Mouse (Mus musculus) neutrophil, adult 65 days (primary cell): ENCODE measurements around the gene Syt15. TPM values are rescaled to one million over a fixed set of nuclear protein-coding genes. Genes with fewer than 3 reads are reported as not detected.

Experiments
- total RNA-seq: library from RNA; stranded (reverse); gene quantifications from 2 replicates; pipeline ENCODE4 v1.2.4, GENCODE M21; 2023

Gene Syt15
- total RNA-seq: not detected in 2 replicates

DNA sequence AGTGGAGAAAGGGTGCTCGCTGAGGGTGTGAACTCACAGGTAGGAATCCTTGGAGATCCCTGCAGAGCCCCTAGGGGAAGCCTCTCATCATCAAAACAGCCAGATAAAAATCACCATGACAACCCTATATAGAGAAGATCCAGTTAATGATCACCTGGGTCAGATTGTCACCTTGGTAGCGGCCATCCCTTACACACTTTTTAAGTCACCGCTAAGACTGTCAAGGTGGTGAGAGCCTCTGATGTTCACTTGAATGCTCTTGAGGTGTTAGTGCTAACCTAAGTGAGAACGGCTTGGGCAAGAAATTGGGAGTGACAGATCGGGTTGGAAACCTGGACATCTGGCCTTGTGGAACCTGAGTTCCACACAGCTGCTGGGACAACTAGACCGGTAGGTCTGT lies at the start of gene Syt15:
TSS of gene Syt15 (plus strand) at position 301 of the 400 bp plus-strand sequence.

DNA sequence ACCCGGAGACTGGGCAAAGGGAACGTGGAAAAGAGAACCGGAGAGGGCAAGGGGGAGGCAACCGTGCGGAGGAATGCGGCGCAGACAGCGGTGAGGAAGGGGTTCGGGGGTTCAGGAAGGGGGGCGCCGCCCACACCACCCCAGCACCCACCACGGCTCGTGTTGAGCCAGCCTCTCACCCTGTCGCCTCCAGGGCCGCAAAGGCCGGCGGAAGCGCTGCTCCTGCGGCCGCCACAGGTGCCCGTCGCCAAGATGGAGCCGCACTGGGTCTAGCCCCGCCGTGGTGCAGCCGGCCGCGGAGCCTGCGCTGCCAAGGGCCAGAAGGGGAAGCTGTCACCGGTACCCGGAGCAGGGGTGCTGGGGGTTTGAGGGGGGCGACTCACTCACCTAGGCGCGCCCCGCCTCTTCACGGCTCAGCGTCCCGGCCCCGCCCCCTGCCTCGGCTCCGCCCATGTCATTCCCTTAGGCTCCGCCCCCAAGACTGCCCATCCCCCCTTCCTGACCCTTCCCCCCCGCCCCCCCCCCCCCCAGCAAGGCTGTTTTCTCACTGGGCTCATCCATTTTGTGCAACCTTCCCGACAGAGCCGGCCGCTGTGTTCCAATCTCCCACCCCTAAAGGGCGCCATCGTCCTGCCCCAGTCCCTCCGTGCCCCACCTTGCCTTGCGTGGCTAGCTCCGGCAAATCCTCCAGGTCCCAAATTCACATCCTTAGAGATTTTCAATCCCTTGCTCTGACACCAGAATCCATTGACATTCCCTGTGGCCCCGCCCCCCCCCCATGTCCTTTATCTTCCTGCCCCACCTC lies 18.0 kb upstream of the Syt15 start, which contains the start of gene Gprin2:
TSS of gene Gprin2 (minus strand) at position 423 of the 805 bp plus-strand sequence.

Other genes starting within 250 kb of the Syt15 start
- gene Zfp488, start 240.8 kb upstream of the Syt15 start, total RNA-seq: 0.14 and 0.35 TPM in 2 replicates
- not detected in 2 replicates for gene Gm30083, start 204.4 kb upstream of the Syt15 start, total RNA-seq
- gene Gm5460, start 202.8 kb upstream of the Syt15 start, total RNA-seq: not detected in 2 replicates
- gene Antxrl, start 166.9 kb upstream of the Syt15 start, total RNA-seq: not detected in 2 replicates
- not detected in 2 replicates for gene Anxa8, start 133.6 kb upstream of the Syt15 start, total RNA-seq
- not detected in 2 replicates for gene A630023A22Rik, start 116.8 kb upstream of the Syt15 start, total RNA-seq
- gene Npy4r, start 67.1 kb upstream of the Syt15 start, total RNA-seq: not detected in 2 replicates
- not detected in 2 replicates for gene Gprin2, start 17.9 kb upstream of the Syt15 start, total RNA-seq
- gene Shld2, start 90.9 kb downstream of the Syt15 start, total RNA-seq: 9.7 and 14.5 TPM in 2 replicates
- 204 and 220 TPM in 2 replicates for gene Glud1, start 91.1 kb downstream of the Syt15 start, total RNA-seq
- not detected in 2 replicates for gene Fam25c, start 135.8 kb downstream of the Syt15 start, total RNA-seq
- gene Sncg, start 155.2 kb downstream of the Syt15 start, total RNA-seq: not detected in 2 replicates
- gene Mmrn2, start 155.9 kb downstream of the Syt15 start, total RNA-seq: 0.41 TPM in 1 of 2 replicates, not detected in the other